Mouse (Mus musculus): ENCODE data around the gene Cnpy2. TPM values are rescaled to one million over a fixed set of nuclear protein-coding genes. Genes with fewer than 3 reads are reported as not detected.
"Not testable (repeated sequence)": the region's sequence is repeated elsewhere in the genome, so short reads cannot be mapped to it uniquely, and the experiment has no call there.

The Cnpy2 gene
- total and polyA plus RNA-seq, 3 experiments = 57.9 to 74.0 (median 60.5) TPM

DNA sequence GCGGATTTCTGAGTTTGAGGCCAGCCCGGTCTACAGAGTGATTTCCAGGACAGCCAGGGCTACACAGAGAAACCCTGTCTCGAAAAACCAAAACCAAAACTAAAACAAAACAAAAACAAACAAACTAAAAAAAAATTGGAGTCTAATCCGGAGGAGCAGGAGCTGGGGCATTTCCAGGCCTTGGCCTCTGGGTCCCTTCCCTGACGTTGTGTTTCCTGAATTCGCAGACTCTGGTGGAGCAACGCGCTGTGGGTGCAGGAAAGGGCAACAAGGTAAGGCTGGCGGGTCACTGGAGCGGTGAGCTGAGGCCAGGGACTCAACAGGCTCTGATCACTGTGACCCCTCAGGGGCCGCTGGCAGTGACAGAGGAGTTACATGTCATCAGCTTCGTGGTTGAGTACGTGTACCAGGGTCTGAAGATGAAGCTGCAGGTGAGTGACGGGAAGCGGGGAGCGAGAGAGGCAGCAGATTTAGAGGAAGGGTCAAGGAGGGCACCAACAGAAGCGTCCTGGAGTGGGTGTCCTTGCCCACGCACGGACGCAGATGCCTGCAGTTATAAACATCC is 39.3 kb upstream of the Cnpy2 start:
- TF ChIP-seq POLR2AphosphoS5 (IDR thresholded peaks at IDR 0.05; ENCODE audit: insufficient replicate concordance, low read depth, low read length) (no peak), GATA2 (IDR thresholded peaks at IDR 0.05; ENCODE audit: borderline replicate concordance, low read depth, low read length) (no peak), GATA1 (IDR thresholded peaks at IDR 0.05; ENCODE audit: borderline replicate concordance, low read length) (no peak), CTCF (IDR thresholded peaks at IDR 0.05; ENCODE audit: low read depth, low read length) (no peak), TAL1 (conservative IDR thresholded peaks at IDR 0.05; ENCODE audit: low read depth, low read length) (no peak)
- Histone ChIP-seq H3K9me3 (replicated peaks) (no peaks in the 10 kb centered on the region), H3K27me3 (ENCODE audit: insufficient read depth, low read length) (no peaks in the 10 kb centered on the region), H3K4me1 (ENCODE audit: insufficient read depth, low read depth, low read length) (peaks cover 9% of the 10 kb centered on the region), H3K4me3 (ENCODE audit: low read depth, low read length) (no peak overlapping the region), H3K36me3 (replicated peaks) (peaks cover 88% of the 10 kb centered on the region)
- ATAC-seq (ENCODE audit: extremely low read depth, insufficient number of reproducible peaks, low FRiP score, poor library complexity, severe bottlenecking) (no peak), DNase-seq (ENCODE audit: low spot score) (no peak)

DNA sequence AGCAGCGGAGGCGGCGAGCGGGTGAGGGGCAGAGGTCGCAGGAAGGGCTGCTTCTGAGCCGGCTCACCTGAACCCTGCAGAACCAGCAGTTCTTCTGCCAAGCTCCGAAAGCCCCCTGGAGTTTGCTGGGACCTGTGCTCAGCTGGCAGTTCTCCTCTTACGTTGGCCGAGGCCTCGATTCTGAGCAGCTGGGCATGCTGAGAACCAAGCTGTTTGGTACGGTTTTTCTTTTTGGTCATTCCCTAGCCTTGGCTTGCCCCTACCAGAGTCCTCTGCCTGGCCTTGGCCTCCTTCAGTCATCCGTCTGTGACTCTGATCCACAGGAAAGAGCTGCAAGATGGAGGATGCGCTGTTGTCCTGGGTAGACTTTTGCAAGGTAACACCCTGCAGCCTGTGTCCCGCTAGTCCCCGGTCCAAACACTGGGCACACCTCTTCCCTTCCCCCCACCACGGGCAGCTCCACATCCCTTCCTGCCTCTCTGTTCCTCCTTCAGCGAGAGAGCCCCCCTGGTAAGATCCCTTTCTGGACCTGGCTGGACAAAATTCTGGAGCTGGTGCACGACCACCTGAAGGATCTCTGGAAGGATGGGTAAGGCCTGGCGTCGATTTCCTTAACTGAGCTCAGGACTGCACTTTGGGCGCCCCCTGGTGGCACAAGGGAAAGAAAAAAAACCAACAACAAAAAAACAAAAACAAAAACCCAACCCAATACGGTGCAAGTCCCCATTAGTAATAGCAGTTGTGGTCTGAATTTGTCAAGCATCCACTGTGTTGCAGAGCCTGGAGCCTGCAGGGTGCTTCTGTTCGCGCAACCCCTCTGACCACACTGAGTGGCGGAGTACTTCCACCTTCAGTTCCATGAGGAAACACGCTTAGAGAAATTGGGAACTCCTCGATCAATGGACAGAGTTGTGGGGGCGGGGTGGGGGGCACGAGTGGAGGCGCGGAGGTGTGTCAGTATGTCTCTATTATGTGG is 38.4 kb upstream of the Cnpy2 start:
- TF ChIP-seq CTCF (IDR thresholded peaks at IDR 0.05; ENCODE audit: low read depth, low read length) (no peak), TAL1 (conservative IDR thresholded peaks at IDR 0.05; ENCODE audit: low read depth, low read length) (no peak), GATA2 (IDR thresholded peaks at IDR 0.05; ENCODE audit: borderline replicate concordance, low read depth, low read length) (no peak), GATA1 (IDR thresholded peaks at IDR 0.05; ENCODE audit: borderline replicate concordance, low read length) (no peak), POLR2AphosphoS5 (IDR thresholded peaks at IDR 0.05; ENCODE audit: insufficient replicate concordance, low read depth, low read length) (no peak)
- no peaks in the 10 kb centered on the region for H3K27me3 ChIP-seq (ENCODE audit: insufficient read depth, low read length)
- peaks cover 9% of the 10 kb centered on the region for H3K4me1 ChIP-seq (ENCODE audit: insufficient read depth, low read depth, low read length)
- ATAC-seq (ENCODE audit: extremely low read depth, insufficient number of reproducible peaks, low FRiP score, poor library complexity, severe bottlenecking) = no peak
- H3K9me3 ChIP-seq (replicated peaks) = no peaks in the 10 kb centered on the region
- no peak overlapping the region for H3K4me3 ChIP-seq (ENCODE audit: low read depth, low read length)
- peaks cover 86% of the 10 kb centered on the region for H3K36me3 ChIP-seq (replicated peaks)
- DNase-seq (ENCODE audit: low spot score) = peak; percentile 29

DNA sequence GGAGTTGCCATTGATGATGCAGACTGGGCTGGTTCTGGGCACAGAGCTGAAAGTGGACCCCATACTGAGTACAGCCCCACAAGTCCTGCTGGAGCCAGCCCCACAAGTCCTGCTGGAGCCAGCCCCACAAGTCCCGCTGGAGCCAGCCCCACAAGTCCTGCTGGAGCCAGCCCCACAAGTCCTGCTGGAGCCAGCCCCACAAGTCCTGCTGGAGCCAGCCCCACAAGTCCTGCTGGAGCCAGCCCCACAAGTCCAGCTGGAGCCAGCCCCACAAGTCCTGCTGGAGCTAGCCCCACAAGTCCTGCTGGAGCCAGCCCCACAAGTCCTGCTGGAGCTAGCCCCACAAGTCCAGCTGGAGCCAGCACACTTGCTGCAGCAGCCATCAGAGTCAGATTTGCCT is 31.7 kb upstream of the Cnpy2 start:
- ATAC-seq (ENCODE audit: extremely low read depth, insufficient number of reproducible peaks, low FRiP score, poor library complexity, severe bottlenecking); H3K4me1 ChIP-seq (ENCODE audit: insufficient read depth, low read depth, low read length); H3K27me3 ChIP-seq (ENCODE audit: insufficient read depth, low read length); DNase-seq (ENCODE audit: low spot score); H3K9me3 ChIP-seq (replicated peaks); H3K4me3 ChIP-seq (ENCODE audit: low read depth, low read length): not testable (repeated sequence)
- H3K36me3 ChIP-seq (replicated peaks) = peaks cover 56% of the 10 kb centered on the region

DNA sequence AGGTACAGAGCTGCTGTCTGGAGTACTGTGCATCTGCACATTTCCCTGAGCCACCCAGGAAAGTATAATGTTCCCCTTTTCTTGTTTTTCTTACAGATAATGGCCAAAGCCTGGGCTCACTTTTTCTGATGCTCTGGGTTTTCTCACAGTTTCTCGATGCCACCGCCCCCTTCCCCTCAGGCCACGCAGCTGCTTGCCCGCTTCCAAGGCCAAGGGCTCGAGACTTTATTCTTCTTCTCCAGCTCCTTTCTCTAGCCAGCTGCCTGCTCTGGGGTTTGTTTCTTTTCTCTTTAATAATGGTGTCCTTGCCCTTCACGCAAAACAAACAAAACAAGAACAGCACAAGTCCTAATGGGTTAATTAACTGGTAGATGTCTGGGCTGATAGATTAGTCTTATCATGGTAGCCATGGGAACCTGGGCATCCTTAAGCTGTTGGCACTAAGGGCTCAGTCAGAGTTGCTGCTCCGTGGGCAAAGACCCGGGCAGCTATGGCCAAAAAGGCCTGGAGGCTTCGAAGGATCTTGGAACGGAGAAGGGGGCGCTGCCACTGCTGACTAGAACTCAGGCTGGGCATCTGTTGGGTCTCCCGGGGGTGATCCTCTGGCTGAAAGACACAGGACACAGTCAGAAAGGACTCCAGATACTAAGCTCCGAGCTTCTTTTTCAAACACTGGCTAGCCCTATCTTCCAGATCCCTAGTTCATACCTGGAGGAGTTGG is 25.7 kb upstream of the Cnpy2 start:
- ATAC-seq (ENCODE audit: extremely low read depth, insufficient number of reproducible peaks, low FRiP score, poor library complexity, severe bottlenecking) = no peak
- no peak for DNase-seq (ENCODE audit: low spot score)

DNA sequence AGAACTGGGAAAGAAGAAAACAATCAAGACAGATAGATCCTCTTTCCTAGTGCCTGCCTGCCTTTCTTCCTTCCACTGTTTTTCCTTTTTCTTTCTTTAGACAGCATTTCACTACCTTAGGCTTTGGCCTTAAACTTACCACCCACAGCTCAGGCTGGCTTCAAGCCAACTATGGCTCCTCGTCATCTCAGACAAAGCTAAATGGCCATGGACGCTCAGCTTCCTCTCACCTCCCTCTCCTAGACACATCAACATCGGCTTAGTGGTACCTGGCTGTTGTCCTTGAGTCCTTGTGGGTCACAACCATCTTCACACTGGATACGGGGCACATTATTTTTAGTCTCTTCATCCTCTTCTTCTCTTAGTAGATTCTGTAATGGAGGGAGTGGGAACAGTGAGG is 25.0 kb upstream of the Cnpy2 start:
- Histone ChIP-seq H3K4me1 (ENCODE audit: insufficient read depth, low read depth, low read length) (peaks cover 21% of the 10 kb centered on the region), H3K27me3 (ENCODE audit: insufficient read depth, low read length) (peaks cover 25% of the 10 kb centered on the region), H3K36me3 (replicated peaks) (peaks cover 8% of the 10 kb centered on the region), H3K9me3 (replicated peaks) (no peaks in the 10 kb centered on the region), H3K4me3 (ENCODE audit: low read depth, low read length) (no peak overlapping the region)
- no peak for TF ChIP-seq POLR2AphosphoS5 (IDR thresholded peaks at IDR 0.05; ENCODE audit: insufficient replicate concordance, low read depth, low read length)
- ATAC-seq (ENCODE audit: extremely low read depth, insufficient number of reproducible peaks, low FRiP score, poor library complexity, severe bottlenecking) (no peak), DNase-seq (ENCODE audit: low spot score) (no peak)

More for the DNA sequence above, 25.7 kb upstream of the Cnpy2 start:
- Histone ChIP-seq H3K4me1 (ENCODE audit: insufficient read depth, low read depth, low read length) (peaks cover 15% of the 10 kb centered on the region; the same call in 1 of the 2 replicates), H3K4me3 (ENCODE audit: low read depth, low read length) (no peak overlapping the region), H3K9me3 (replicated peaks) (no peaks in the 10 kb centered on the region), H3K27me3 (ENCODE audit: insufficient read depth, low read length) (peaks cover 25% of the 10 kb centered on the region), H3K36me3 (replicated peaks) (peaks cover 15% of the 10 kb centered on the region)
- TF ChIP-seq CTCF (IDR thresholded peaks at IDR 0.05; ENCODE audit: low read depth, low read length) (no peak), TAL1 (conservative IDR thresholded peaks at IDR 0.05; ENCODE audit: low read depth, low read length) (no peak), GATA1 (IDR thresholded peaks at IDR 0.05; ENCODE audit: borderline replicate concordance, low read length) (no peak), POLR2AphosphoS5 (IDR thresholded peaks at IDR 0.05; ENCODE audit: insufficient replicate concordance, low read depth, low read length) (no peak), GATA2 (IDR thresholded peaks at IDR 0.05; ENCODE audit: borderline replicate concordance, low read depth, low read length) (no peak)

DNA sequence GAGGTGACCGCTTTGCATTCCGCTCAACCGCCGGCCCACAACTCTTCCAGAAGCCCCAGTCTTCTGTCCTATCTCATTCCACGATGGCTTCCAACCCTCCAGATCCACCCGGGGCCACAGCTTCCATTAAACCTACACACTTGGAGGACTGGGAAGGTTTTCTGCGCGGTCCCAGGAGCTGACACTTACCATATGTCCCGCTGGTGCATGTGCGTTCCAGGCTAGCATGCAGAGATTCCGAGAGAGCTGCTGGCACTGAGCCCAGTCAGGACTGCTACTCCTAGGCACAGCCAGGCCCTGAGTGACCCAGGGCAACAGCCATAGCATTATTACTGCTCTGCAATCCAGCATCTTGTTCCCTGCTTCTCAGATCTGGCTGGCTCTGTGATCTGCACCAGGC is 24.6 kb upstream of the Cnpy2 start:
- ATAC-seq (ENCODE audit: extremely low read depth, insufficient number of reproducible peaks, low FRiP score, poor library complexity, severe bottlenecking) (no peak), DNase-seq (ENCODE audit: low spot score) (no peak)
- Histone ChIP-seq H3K36me3 (replicated peaks) (peaks cover 4% of the 10 kb centered on the region), H3K4me1 (ENCODE audit: insufficient read depth, low read depth, low read length) (peaks cover 25% of the 10 kb centered on the region), H3K27me3 (ENCODE audit: insufficient read depth, low read length) (peaks cover 25% of the 10 kb centered on the region), H3K4me3 (ENCODE audit: low read depth, low read length) (no peak overlapping the region), H3K9me3 (replicated peaks) (no peaks in the 10 kb centered on the region)
- TF ChIP-seq GATA1 (IDR thresholded peaks at IDR 0.05; ENCODE audit: borderline replicate concordance, low read length) (no peak), POLR2AphosphoS5 (IDR thresholded peaks at IDR 0.05; ENCODE audit: insufficient replicate concordance, low read depth, low read length) (no peak), CTCF (IDR thresholded peaks at IDR 0.05; ENCODE audit: low read depth, low read length) (no peak), TAL1 (conservative IDR thresholded peaks at IDR 0.05; ENCODE audit: low read depth, low read length) (no peak), GATA2 (IDR thresholded peaks at IDR 0.05; ENCODE audit: borderline replicate concordance, low read depth, low read length) (no peak)

All from G1E (cell line).